Mouse (Mus musculus) olfactory bulb, adult 2 months (tissue): ENCODE data around the gene Prpf6.

Experiments used
- CTCF ChIP-seq: fragments of 200-500 bp; IDR thresholded peaks from 2 replicates; pipeline ENCODE4 v1.5.1; 2012; ENCODE audit warnings: low read depth, mild to moderate bottlenecking, low read length, moderate library complexity; ENCODE audit not compliant: insufficient read depth
- POLR2A ChIP-seq: fragments of 200-500 bp; IDR thresholded peaks from 2 replicates; pipeline ENCODE4 v1.6.1; 2012; ENCODE audit warnings: mild to moderate bottlenecking, low read depth, low read length, moderate library complexity; ENCODE audit not compliant: insufficient read depth

- TF ChIP-seq POLR2A: no peak
- no peak for TF ChIP-seq CTCF
Observed at GRCm38 (mm10) chr2:181658930-181659555, 67.4 kb downstream of the Prpf6 start.
